Mouse (Mus musculus): ENCODE measurements at regions not wholly inside any gene's neighbourhood (a gene's known extent, or its start where the extent isn't known, plus 50 kb on each side); places are given as distances from the start of the nearest gene placed in this dataset.

GRCm38 (mm10) chr15:96770786-96771185, 71.3 kb upstream of the Slc38a2 start:
- Histone ChIP-seq H3K9ac (replicated peaks; ENCODE audit: low read depth, low read length) (no peak overlapping the region), H3K4me2 (replicated peaks; ENCODE audit: low read depth, low read length) (no peak overlapping the region), H3K4me3 (ENCODE audit: low read depth, low read length) (no peak overlapping the region), H3K4me1 (ENCODE audit: control insufficient read depth, insufficient read depth, low read length) (peaks cover 15% of the 10 kb centered on the region; the same call in 1 of the 2 replicates), H3K27ac (ENCODE audit: low read length) (no peak overlapping the region), H3K36me3 (ENCODE audit: control insufficient read depth, insufficient read depth, low read length) (no peaks in the 10 kb centered on the region), H3K9me3 (ENCODE audit: control insufficient read depth, low read depth, low read length) (no peaks in the 10 kb centered on the region), H3K27me3 (ENCODE audit: control insufficient read depth, insufficient read depth, low read length) (no peaks in the 10 kb centered on the region)
- WGBS, result 85% methylated on average over 8 of the region's 8 CpGs
- no peak for ATAC-seq (ENCODE audit: insufficient number of reproducible peaks, insufficient read depth, low FRiP score, low read depth)

DNA sequence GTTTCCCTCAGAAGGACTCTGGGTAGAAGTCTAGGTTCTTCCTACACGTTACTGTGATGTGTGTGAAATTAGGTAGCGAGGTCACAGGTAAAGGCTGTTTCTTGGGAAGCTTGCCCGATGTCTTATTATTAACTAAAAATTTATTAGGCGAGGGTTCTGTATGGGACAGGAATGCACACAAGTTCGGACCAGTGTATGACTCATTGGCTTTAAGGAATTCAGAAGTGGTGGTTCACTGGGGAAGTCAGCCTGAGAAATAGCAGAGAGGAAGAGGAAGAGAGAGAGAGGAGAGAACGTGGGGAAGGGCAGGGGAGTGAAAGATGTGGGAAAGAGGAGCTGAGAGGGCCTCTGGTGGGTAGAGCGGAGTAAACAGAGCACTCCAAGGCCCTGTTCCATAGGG, 70.8 kb upstream of the Slc38a2 start:
- ATAC-seq (ENCODE audit: insufficient number of reproducible peaks, insufficient read depth, low FRiP score, low read depth), result no peak
- WGBS, result 72% methylated on average over 7 of the region's 7 CpGs
- Histone ChIP-seq H3K36me3 (ENCODE audit: control insufficient read depth, insufficient read depth, low read length) (no peaks in the 10 kb centered on the region), H3K4me2 (replicated peaks; ENCODE audit: low read depth, low read length) (no peak overlapping the region), H3K9ac (replicated peaks; ENCODE audit: low read depth, low read length) (no peak overlapping the region), H3K9me3 (ENCODE audit: control insufficient read depth, low read depth, low read length) (no peaks in the 10 kb centered on the region), H3K4me1 (ENCODE audit: control insufficient read depth, insufficient read depth, low read length) (peaks cover 15% of the 10 kb centered on the region; the same call in 1 of the 2 replicates), H3K27me3 (ENCODE audit: control insufficient read depth, insufficient read depth, low read length) (no peaks in the 10 kb centered on the region), H3K4me3 (ENCODE audit: low read depth, low read length) (no peak overlapping the region), H3K27ac (ENCODE audit: low read length) (no peak overlapping the region)

GRCm38 (mm10) chr15:96769751-96770150, 70.2 kb upstream of the Slc38a2 start:
- H3K27ac ChIP-seq (ENCODE audit: low read length), result no peak overlapping the region
- no peaks in the 10 kb centered on the region for H3K36me3 ChIP-seq (ENCODE audit: control insufficient read depth, insufficient read depth, low read length)
- H3K9ac ChIP-seq (replicated peaks; ENCODE audit: low read depth, low read length), result no peak overlapping the region
- H3K4me3 ChIP-seq (ENCODE audit: low read depth, low read length), result no peak overlapping the region
- peaks cover 14% of the 10 kb centered on the region; the same call in 1 of the 2 replicates for H3K4me1 ChIP-seq (ENCODE audit: control insufficient read depth, insufficient read depth, low read length)
- WGBS, result 61% methylated on average over 11 of the region's 11 CpGs
- H3K4me2 ChIP-seq (replicated peaks; ENCODE audit: low read depth, low read length), result no peak overlapping the region
- no peak for ATAC-seq (ENCODE audit: insufficient number of reproducible peaks, insufficient read depth, low FRiP score, low read depth)
- H3K9me3 ChIP-seq (ENCODE audit: control insufficient read depth, low read depth, low read length), result no peaks in the 10 kb centered on the region
- no peaks in the 10 kb centered on the region for H3K27me3 ChIP-seq (ENCODE audit: control insufficient read depth, insufficient read depth, low read length)

- ATAC-seq (ENCODE audit: insufficient number of reproducible peaks, insufficient read depth, low FRiP score, low read depth), result no peak
- no peak overlapping the region for H3K27ac ChIP-seq (ENCODE audit: low read length)
Measured at GRCm38 (mm10) chr15:96768301-96768993, 68.9 kb upstream of the Slc38a2 start.

GRCm38 (mm10) chr15:96767188-96767587, 67.7 kb upstream of the Slc38a2 start:
- WGBS, result 86% methylated on average over 5 of the region's 5 CpGs
- H3K9ac ChIP-seq (replicated peaks; ENCODE audit: low read depth, low read length), result no peak overlapping the region
- ATAC-seq (ENCODE audit: insufficient number of reproducible peaks, insufficient read depth, low FRiP score, low read depth), result no peak
- H3K4me1 ChIP-seq (ENCODE audit: control insufficient read depth, insufficient read depth, low read length), result 0 out of 2 replicates have a peak, but pooled peaks cover 2% of the 10 kb centered on the region
- H3K4me2 ChIP-seq (replicated peaks; ENCODE audit: low read depth, low read length), result no peak overlapping the region
- no peak overlapping the region for H3K27ac ChIP-seq (ENCODE audit: low read length)
- no peak overlapping the region for H3K4me3 ChIP-seq (ENCODE audit: low read depth, low read length)
- H3K27me3 ChIP-seq (ENCODE audit: control insufficient read depth, insufficient read depth, low read length), result no peaks in the 10 kb centered on the region
- H3K36me3 ChIP-seq (ENCODE audit: control insufficient read depth, insufficient read depth, low read length), result no peaks in the 10 kb centered on the region
- no peaks in the 10 kb centered on the region for H3K9me3 ChIP-seq (ENCODE audit: control insufficient read depth, low read depth, low read length)

More at GRCm38 (mm10) chr15:96768301-96768993, 68.9 kb upstream of the Slc38a2 start:
- no peak overlapping the region for H3K9ac ChIP-seq (replicated peaks; ENCODE audit: low read depth, low read length)
- H3K4me2 ChIP-seq (replicated peaks; ENCODE audit: low read depth, low read length), result no peak overlapping the region
- 70% methylated on average over 19 of the region's 19 CpGs for WGBS
- no peaks in the 10 kb centered on the region for H3K27me3 ChIP-seq (ENCODE audit: control insufficient read depth, insufficient read depth, low read length)
- no peak overlapping the region for H3K4me3 ChIP-seq (ENCODE audit: low read depth, low read length)
- no peaks in the 10 kb centered on the region for H3K9me3 ChIP-seq (ENCODE audit: control insufficient read depth, low read depth, low read length)
- 0 out of 2 replicates have a peak, but pooled peaks cover 3% of the 10 kb centered on the region for H3K4me1 ChIP-seq (ENCODE audit: control insufficient read depth, insufficient read depth, low read length)
- no peaks in the 10 kb centered on the region for H3K36me3 ChIP-seq (ENCODE audit: control insufficient read depth, insufficient read depth, low read length)

DNA sequence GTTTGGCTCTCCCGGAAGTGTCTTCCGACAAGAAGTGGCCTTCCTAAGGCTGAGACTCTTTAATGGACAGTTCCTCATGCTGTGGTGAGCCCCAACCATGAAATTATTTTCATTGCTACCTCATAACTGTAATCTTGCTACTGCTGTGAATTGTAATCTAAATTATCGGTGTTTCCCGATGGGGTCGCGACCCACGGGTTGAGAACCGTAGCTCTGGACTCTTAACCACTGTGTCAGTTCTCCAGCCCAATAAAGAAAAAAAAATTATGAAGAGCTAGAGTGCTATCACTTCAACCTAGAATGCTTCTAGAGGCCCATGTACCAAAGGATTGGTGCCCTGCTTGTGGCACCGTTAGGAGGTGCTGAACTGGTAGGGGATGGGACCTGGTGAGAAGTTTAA, 66.7 kb upstream of the Slc38a2 start:
- no peaks in the 10 kb centered on the region for H3K27me3 ChIP-seq (ENCODE audit: control insufficient read depth, insufficient read depth, low read length)
- no peak overlapping the region for H3K9ac ChIP-seq (replicated peaks; ENCODE audit: low read depth, low read length)
- no peak overlapping the region for H3K4me3 ChIP-seq (ENCODE audit: low read depth, low read length)
- WGBS, result 96% methylated on average over 9 of the region's 9 CpGs
- no peak for ATAC-seq (ENCODE audit: insufficient number of reproducible peaks, insufficient read depth, low FRiP score, low read depth)
- no peak overlapping the region for H3K4me2 ChIP-seq (replicated peaks; ENCODE audit: low read depth, low read length)
- H3K9me3 ChIP-seq (ENCODE audit: control insufficient read depth, low read depth, low read length), result no peaks in the 10 kb centered on the region
- H3K27ac ChIP-seq (ENCODE audit: low read length), result no peak overlapping the region
- H3K36me3 ChIP-seq (ENCODE audit: control insufficient read depth, insufficient read depth, low read length), result no peaks in the 10 kb centered on the region
- 0 out of 2 replicates have a peak, but pooled peaks cover 2% of the 10 kb centered on the region for H3K4me1 ChIP-seq (ENCODE audit: control insufficient read depth, insufficient read depth, low read length)

- H3K36me3 ChIP-seq (ENCODE audit: control insufficient read depth, insufficient read depth, low read length), result no peaks in the 10 kb centered on the region
- no peak for ATAC-seq (ENCODE audit: insufficient number of reproducible peaks, insufficient read depth, low FRiP score, low read depth)
- H3K9ac ChIP-seq (replicated peaks; ENCODE audit: low read depth, low read length), result no peak overlapping the region
- H3K4me1 ChIP-seq (ENCODE audit: control insufficient read depth, insufficient read depth, low read length), result no peaks in the 10 kb centered on the region
- no peaks in the 10 kb centered on the region for H3K27me3 ChIP-seq (ENCODE audit: control insufficient read depth, insufficient read depth, low read length)
- H3K4me3 ChIP-seq (ENCODE audit: low read depth, low read length), result no peak overlapping the region
- H3K4me2 ChIP-seq (replicated peaks; ENCODE audit: low read depth, low read length), result no peak overlapping the region
- no peak overlapping the region for H3K27ac ChIP-seq (ENCODE audit: low read length)
- no peaks in the 10 kb centered on the region for H3K9me3 ChIP-seq (ENCODE audit: control insufficient read depth, low read depth, low read length)
- 68% methylated on average over 1 of the region's 1 CpGs for WGBS
Measured at GRCm38 (mm10) chr15:96763611-96764010, 64.1 kb upstream of the Slc38a2 start.

GRCm38 (mm10) chr15:96759078-96759995, 59.8 kb upstream of the Slc38a2 start:
- ATAC-seq (ENCODE audit: insufficient number of reproducible peaks, insufficient read depth, low FRiP score, low read depth), result no peak
- H3K4me1 ChIP-seq (ENCODE audit: control insufficient read depth, insufficient read depth, low read length), result peaks cover 6% of the 10 kb centered on the region; the same call in 1 of the 2 replicates
- 78% methylated on average over 13 of the region's 13 CpGs for WGBS

More at GRCm38 (mm10) chr15:96759078-96759995, 59.8 kb upstream of the Slc38a2 start:
- Histone ChIP-seq H3K9me3 (ENCODE audit: control insufficient read depth, low read depth, low read length) (no peaks in the 10 kb centered on the region), H3K9ac (replicated peaks; ENCODE audit: low read depth, low read length) (no peak overlapping the region), H3K36me3 (ENCODE audit: control insufficient read depth, insufficient read depth, low read length) (no peaks in the 10 kb centered on the region), H3K27ac (ENCODE audit: low read length) (no peak overlapping the region), H3K27me3 (ENCODE audit: control insufficient read depth, insufficient read depth, low read length) (no peaks in the 10 kb centered on the region), H3K4me2 (replicated peaks; ENCODE audit: low read depth, low read length) (no peak overlapping the region), H3K4me3 (ENCODE audit: low read depth, low read length) (no peak overlapping the region)

Data from stomach, embryonic 14.5 days (tissue).